Mouse (Mus musculus): ENCODE measurements around the gene Cldn5. TPM values are rescaled to one million over a fixed set of nuclear protein-coding genes. Genes with fewer than 3 reads are reported as not detected.

Cldn5 gene
- polyA plus RNA-seq, 1 experiment from 2014 or later, result 400 TPM

GRCm38 (mm10) chr16:18766390-18766789 lies 10.3 kb upstream of the Cldn5 start:
- ATAC-seq (peak; percentile 79), DNase-seq (ENCODE audit: low spot score) (peak; percentile 50)
- peak; percentile 83 for TF ChIP-seq EP300 (IDR thresholded peaks at IDR 0.05)
- TF ChIP-seq CTCF (IDR thresholded peaks at IDR 0.05), result 0 out of 2 replicates have a peak, but pooled peaks have one; percentile 4
- H3K4me3 ChIP-seq (ENCODE audit: low read depth, low read length), result no peak overlapping the region
- H3K36me3 ChIP-seq (ENCODE audit: insufficient read depth, low read length), result no peaks in the 10 kb centered on the region
- no peaks in the 10 kb centered on the region for H3K27me3 ChIP-seq (replicated peaks; ENCODE audit: insufficient read depth, low read length)
- H3K4me2 ChIP-seq (replicated peaks; ENCODE audit: low read depth, low read length), result no peak overlapping the region
- no peaks in the 10 kb centered on the region for H3K4me1 ChIP-seq (ENCODE audit: insufficient read depth, low read depth, low read length)
- peak overlapping the region; percentile 6; the same call in 1 of the 2 replicates for H3K27ac ChIP-seq (ENCODE audit: low read length)
- no peak overlapping the region for H3K9ac ChIP-seq (replicated peaks; ENCODE audit: low read depth)
- H3K9me3 ChIP-seq (ENCODE audit: low read length), result no peaks in the 10 kb centered on the region
- WGBS, result 48% methylated on average over 4 of the region's 4 CpGs

- H3K27me3 ChIP-seq (replicated peaks; ENCODE audit: insufficient read depth, low read length), result no peaks in the 10 kb centered on the region
- DNase-seq (ENCODE audit: low spot score) (no peak), ATAC-seq (no peak)
- H3K4me1 ChIP-seq (ENCODE audit: insufficient read depth, low read depth, low read length), result no peaks in the 10 kb centered on the region
- 75% methylated on average over 1 of the region's 1 CpGs for WGBS
- H3K27ac ChIP-seq (ENCODE audit: low read length), result no peak overlapping the region
- H3K9ac ChIP-seq (replicated peaks; ENCODE audit: low read depth), result no peak overlapping the region
- no peak overlapping the region for H3K4me3 ChIP-seq (ENCODE audit: low read depth, low read length)
- no peaks in the 10 kb centered on the region for H3K9me3 ChIP-seq (ENCODE audit: low read length)
- no peaks in the 10 kb centered on the region for H3K36me3 ChIP-seq (ENCODE audit: insufficient read depth, low read length)
- TF ChIP-seq CTCF (IDR thresholded peaks at IDR 0.05), result no peak
- no peak overlapping the region for H3K4me2 ChIP-seq (replicated peaks; ENCODE audit: low read depth, low read length)
Observed at GRCm38 (mm10) chr16:18769501-18769900, 7.1 kb upstream of the Cldn5 start.

GRCm38 (mm10) chr16:18773936-18774335 lies 2.7 kb upstream of the Cldn5 start:
- Histone ChIP-seq H3K27ac (ENCODE audit: low read length) (peak overlapping the region; percentile 90), H3K9me3 (ENCODE audit: low read length) (no peaks in the 10 kb centered on the region), H3K4me3 (ENCODE audit: low read depth, low read length) (no peak overlapping the region), H3K36me3 (ENCODE audit: insufficient read depth, low read length) (no peaks in the 10 kb centered on the region), H3K4me1 (ENCODE audit: insufficient read depth, low read depth, low read length) (no peaks in the 10 kb centered on the region), H3K9ac (replicated peaks; ENCODE audit: low read depth) (no peak overlapping the region), H3K27me3 (replicated peaks; ENCODE audit: insufficient read depth, low read length) (0 out of 2 replicates have a peak, but pooled peaks cover 14% of the 10 kb centered on the region), H3K4me2 (replicated peaks; ENCODE audit: low read depth, low read length) (no peak overlapping the region)
- WGBS, result 21% methylated on average over 2 of the region's 2 CpGs
- DNase-seq (ENCODE audit: low spot score) (no peak), ATAC-seq (no peak)
- no peak for TF ChIP-seq CTCF (IDR thresholded peaks at IDR 0.05)
- peak; percentile 31 for TF ChIP-seq EP300 (IDR thresholded peaks at IDR 0.05)

- Histone ChIP-seq H3K9ac (replicated peaks; ENCODE audit: low read depth) (peak overlapping the region; percentile 73; the same call in 1 of the 2 replicates), H3K27me3 (replicated peaks; ENCODE audit: insufficient read depth, low read length) (0 out of 2 replicates have a peak, but pooled peaks cover 14% of the 10 kb centered on the region), H3K4me1 (ENCODE audit: insufficient read depth, low read depth, low read length) (no peaks in the 10 kb centered on the region), H3K4me3 (ENCODE audit: low read depth, low read length) (peak overlapping the region; percentile 53), H3K4me2 (replicated peaks; ENCODE audit: low read depth, low read length) (peak overlapping the region; percentile 47), H3K9me3 (ENCODE audit: low read length) (no peaks in the 10 kb centered on the region), H3K27ac (ENCODE audit: low read length) (peak overlapping the region; percentile 90), H3K36me3 (ENCODE audit: insufficient read depth, low read length) (no peaks in the 10 kb centered on the region)
- 48% methylated on average over 18 of the region's 18 CpGs for WGBS
- peak; percentile 67 for DNase-seq (ENCODE audit: low spot score)
- ATAC-seq, result peak; percentile 66
- TF ChIP-seq CTCF (IDR thresholded peaks at IDR 0.05) (no peak), EP300 (IDR thresholded peaks at IDR 0.05) (peak; percentile 91)
Observed at GRCm38 (mm10) chr16:18775621-18776555, 759 bp upstream of the Cldn5 start.

- Histone ChIP-seq H3K9ac (replicated peaks; ENCODE audit: low read depth) (peak overlapping the region; percentile 73), H3K36me3 (ENCODE audit: insufficient read depth, low read length) (no peaks in the 10 kb centered on the region), H3K9me3 (ENCODE audit: low read length) (no peaks in the 10 kb centered on the region), H3K27me3 (replicated peaks; ENCODE audit: insufficient read depth, low read length) (0 out of 2 replicates have a peak, but pooled peaks cover 14% of the 10 kb centered on the region), H3K4me2 (replicated peaks; ENCODE audit: low read depth, low read length) (peak overlapping the region; percentile 61), H3K4me1 (ENCODE audit: insufficient read depth, low read depth, low read length) (no peaks in the 10 kb centered on the region), H3K4me3 (ENCODE audit: low read depth, low read length) (peak overlapping the region; percentile 53), H3K27ac (ENCODE audit: low read length) (peak overlapping the region; percentile 90)
- ATAC-seq, result peak; percentile 19
- DNase-seq (ENCODE audit: low spot score), result no peak
- no peak for TF ChIP-seq EP300 (IDR thresholded peaks at IDR 0.05)
- no peak for TF ChIP-seq CTCF (IDR thresholded peaks at IDR 0.05)
- 2% methylated on average over 80 of the region's 80 CpGs for WGBS
Observed at GRCm38 (mm10) chr16:18777101-18778080, 744 bp downstream of the Cldn5 start.

All from lung, postnatal 0 days (tissue).